Mouse (Mus musculus) bone marrow, adult 2 months (tissue): ENCODE data around the gene Dlx1.

Experiments
- CTCF ChIP-seq: fragments of 200-500 bp; IDR thresholded peaks from 2 replicates; pipeline ENCODE4 v1.5.1; 2011; ENCODE audit warnings: low read length, control low read depth; ENCODE audit not compliant: control insufficient read depth, insufficient read depth
- POLR2A ChIP-seq: fragments of 200-500 bp; IDR thresholded peaks from 2 replicates; pipeline ENCODE4 v1.6.1; 2011; ENCODE audit warnings: low read depth, mild to moderate bottlenecking, control low read depth, low read length, borderline replicate concordance; ENCODE audit not compliant: control insufficient read depth

GRCm38 (mm10) chr2:71524763-71525162 is 3.1 kb upstream of the Dlx1 start:
- TF ChIP-seq POLR2A (no peak), CTCF (no peak)
